Mouse (Mus musculus) cortical plate, adult 2 months (tissue): Measurements from ENCODE around the gene Clspn. TPM values are rescaled to one million over a fixed set of nuclear protein-coding genes. Genes with fewer than 3 reads are reported as not detected.

Experiments
- H3K27ac ChIP-seq: fragments of 200-500 bp; 2 replicates; pipeline ENCODE4 v1.5.1; 2012; ENCODE audit warnings: low read length, control low read depth, inconsistent platforms; ENCODE audit not compliant: insufficient read depth
- H3K4me1 ChIP-seq: fragments of 200-500 bp; 2 replicates; pipeline ENCODE4 v1.6.1; 2011; ENCODE audit warnings: low read length; ENCODE audit not compliant: control insufficient read depth, insufficient read depth
- H3K4me3 ChIP-seq: fragments of 200-500 bp; 2 replicates; pipeline ENCODE4 v1.5.1; 2011; ENCODE audit warnings: mild to moderate bottlenecking, low read length, control low read depth; ENCODE audit not compliant: insufficient read depth
- CTCF ChIP-seq: fragments of 200-500 bp; IDR thresholded peaks from 2 replicates; pipeline ENCODE4 v1.5.1; 2011; ENCODE audit warnings: mild to moderate bottlenecking, control low read depth, low read length; ENCODE audit not compliant: insufficient read depth; ENCODE audit errors: extremely low read depth
- POLR2A ChIP-seq: fragments of 200-500 bp; IDR thresholded peaks from 2 replicates; pipeline ENCODE4 v1.6.1; 2011; ENCODE audit warnings: mild to moderate bottlenecking, low read length, control low read depth; ENCODE audit not compliant: insufficient read depth; ENCODE audit errors: extremely low read depth
- polyA plus RNA-seq: library from polyadenylated mRNA; depleted of rRNA; stranded (reverse); fragments of >200 nt; gene quantifications from 2 replicates; pipeline ENCODE4 v1.2.3, GENCODE M21; 2012

Clspn gene
- polyA plus RNA-seq, 1 experiment, result 0.77 TPM

- Histone ChIP-seq H3K4me3 (no peak overlapping the region), H3K27ac (no peak overlapping the region), H3K4me1 (no peaks in the 10 kb centered on the region)
- no peak for TF ChIP-seq POLR2A
- TF ChIP-seq CTCF, result no peak
These were observed 45.1 kb downstream of the Clspn start for GRCm38 (mm10) chr4:126601597-126602444.

GRCm38 (mm10) chr4:126602445-126602762, 45.7 kb downstream of the Clspn start:
- H3K4me3 ChIP-seq, result no peak overlapping the region
- no peak overlapping the region for H3K27ac ChIP-seq
- TF ChIP-seq CTCF (no peak), POLR2A (no peak)
- H3K4me1 ChIP-seq, result no peaks in the 10 kb centered on the region

- Histone ChIP-seq H3K4me3 (no peak overlapping the region), H3K4me1 (no peaks in the 10 kb centered on the region), H3K27ac (no peak overlapping the region)
- TF ChIP-seq POLR2A (no peak), CTCF (no peak)
These were observed 47.4 kb downstream of the Clspn start for GRCm38 (mm10) chr4:126604141-126604540.

- H3K4me1 ChIP-seq, result no peaks in the 10 kb centered on the region
- no peak for TF ChIP-seq CTCF
- TF ChIP-seq POLR2A, result no peak
These were observed 49.0 kb downstream of the Clspn start for GRCm38 (mm10) chr4:126605751-126606150.

GRCm38 (mm10) chr4:126609606-126610181, 53.0 kb downstream of the Clspn start, which contains the start of gene 5730409E04Rik:
5730409E04Rik (plus strand) TSS chr4:126609818.
- peak; percentile 73 for TF ChIP-seq POLR2A
- no peak for TF ChIP-seq CTCF
- Histone ChIP-seq H3K27ac (peak within 1 kb of the TSS; percentile 56), H3K4me3 (peak within 1 kb of the TSS; percentile 72), H3K4me1 (peaks cover 1% of the 10 kb centered on the region; the same call in 1 of the 2 replicates)

More at GRCm38 (mm10) chr4:126605751-126606150, 49.0 kb downstream of the Clspn start:
- H3K4me3 ChIP-seq, result no peak overlapping the region
- H3K27ac ChIP-seq, result no peak overlapping the region

- no peak overlapping the region for H3K4me3 ChIP-seq
- TF ChIP-seq POLR2A (no peak), CTCF (no peak)
- peaks cover 1% of the 10 kb centered on the region; the same call in 1 of the 2 replicates for H3K4me1 ChIP-seq
- H3K27ac ChIP-seq, result no peak overlapping the region
These were observed 55.3 kb downstream of the Clspn start for GRCm38 (mm10) chr4:126611991-126612390.

GRCm38 (mm10) chr4:126616312-126616711, 59.6 kb downstream of the Clspn start:
- Histone ChIP-seq H3K4me1 (peaks cover 1% of the 10 kb centered on the region; the same call in 1 of the 2 replicates), H3K4me3 (no peak overlapping the region), H3K27ac (no peak overlapping the region)
- no peak for TF ChIP-seq POLR2A
- TF ChIP-seq CTCF, result no peak

- TF ChIP-seq POLR2A (no peak), CTCF (no peak)
- Histone ChIP-seq H3K4me3 (no peak overlapping the region), H3K4me1 (no peaks in the 10 kb centered on the region), H3K27ac (no peak overlapping the region)
These were observed 63.1 kb downstream of the Clspn start for GRCm38 (mm10) chr4:126619691-126620330.

- no peak overlapping the region for H3K4me3 ChIP-seq
- no peak for TF ChIP-seq CTCF
- TF ChIP-seq POLR2A, result no peak
- no peak overlapping the region for H3K27ac ChIP-seq
These were observed 63.7 kb downstream of the Clspn start for GRCm38 (mm10) chr4:126620349-126620874.

More at GRCm38 (mm10) chr4:126620349-126620874, 63.7 kb downstream of the Clspn start:
- no peaks in the 10 kb centered on the region for H3K4me1 ChIP-seq
